Mouse (Mus musculus) limb, embryonic 12.5 days (tissue): ENCODE measurements at regions not wholly inside any gene's neighbourhood (a gene's known extent, or its start where the extent isn't known, plus 50 kb on each side); places are given as distances from the start of the nearest gene placed in this dataset.

Experiments
- ATAC-seq: fragments of 200-750 bp; cut with Nextera tagmentation; 2 replicates; pipeline ENCODE4 v1.8.0; 2017; ENCODE audit warnings: low read depth, moderate TSS enrichment; ENCODE audit not compliant: insufficient number of reproducible peaks, insufficient read depth, low FRiP score, low TSS enrichment
- H3K27ac ChIP-seq: fragments of 300-500 bp; sonication (generic); 2 replicates; pipeline ENCODE4 v1.5.1; 2016; ENCODE audit warnings: mild to moderate bottlenecking, moderate library complexity
- H3K27me3 ChIP-seq: fragments of 300-500 bp; sonication (generic); 2 replicates; pipeline ENCODE4 v1.6.1; 2016; ENCODE audit warnings: mild to moderate bottlenecking, moderate library complexity
- H3K36me3 ChIP-seq: fragments of 300-500 bp; sonication (generic); 2 replicates; pipeline ENCODE4 v1.6.1; 2016; ENCODE audit warnings: mild to moderate bottlenecking, moderate library complexity
- H3K4me1 ChIP-seq: fragments of 300-500 bp; sonication (generic); replicated peaks from 2 replicates; pipeline ENCODE4 v1.6.1; 2016
- H3K4me2 ChIP-seq: fragments of 300-500 bp; sonication (generic); 2 replicates; pipeline ENCODE4 v1.6.1; 2016; ENCODE audit warnings: mild to moderate bottlenecking, moderate library complexity
- H3K4me3 ChIP-seq: fragments of 300-500 bp; sonication (generic); replicated peaks from 2 replicates; pipeline ENCODE4 v1.5.1; 2016; ENCODE audit warnings: mild to moderate bottlenecking
- H3K9ac ChIP-seq: fragments of 300-500 bp; sonication (generic); replicated peaks from 2 replicates; pipeline ENCODE4 v1.6.1; 2016; ENCODE audit warnings: mild to moderate bottlenecking, moderate library complexity
- H3K9me3 ChIP-seq: fragments of 300-500 bp; sonication (generic); 2 replicates; pipeline ENCODE4 v1.6.1; 2016; ENCODE audit warnings: mild to moderate bottlenecking, moderate library complexity
- WGBS: fragments of 180-500 bp; shearing (Covaris S2); methylation state at CpG from one replicate; pipeline ENCODE4 v1.1.7; 2016; 5-methylcytosine and 5-hydroxymethylcytosine counted together

DNA sequence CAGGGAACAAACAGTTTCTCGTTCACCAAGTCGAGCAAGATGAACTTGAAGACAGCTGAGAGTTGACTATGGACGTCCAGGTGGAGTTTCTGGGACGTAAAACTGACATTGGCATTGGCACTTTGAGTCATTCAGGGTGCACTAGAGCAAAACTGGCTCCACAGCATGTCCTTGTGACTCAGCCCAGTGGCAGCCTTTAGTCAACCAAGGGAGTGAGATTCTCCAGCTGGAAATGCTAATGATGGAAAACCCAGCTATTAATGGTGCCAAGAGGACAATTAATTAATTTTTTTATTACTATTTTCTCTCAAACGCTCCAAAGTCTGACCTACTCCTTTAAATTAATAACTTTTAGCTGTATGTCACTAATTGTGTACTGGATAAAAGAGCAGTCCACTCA lies 195.0 kb upstream of the Prdm1 start:
- no peak for ATAC-seq
- Histone ChIP-seq H3K36me3 (no peaks in the 10 kb centered on the region), H3K4me1 (no peaks in the 10 kb centered on the region), H3K9me3 (no peaks in the 10 kb centered on the region), H3K27ac (no peak overlapping the region), H3K9ac (no peak overlapping the region), H3K4me2 (no peak overlapping the region), H3K4me3 (no peak overlapping the region), H3K27me3 (no peaks in the 10 kb centered on the region)
- 69% methylated on average over 5 of the region's 5 CpGs for WGBS

DNA sequence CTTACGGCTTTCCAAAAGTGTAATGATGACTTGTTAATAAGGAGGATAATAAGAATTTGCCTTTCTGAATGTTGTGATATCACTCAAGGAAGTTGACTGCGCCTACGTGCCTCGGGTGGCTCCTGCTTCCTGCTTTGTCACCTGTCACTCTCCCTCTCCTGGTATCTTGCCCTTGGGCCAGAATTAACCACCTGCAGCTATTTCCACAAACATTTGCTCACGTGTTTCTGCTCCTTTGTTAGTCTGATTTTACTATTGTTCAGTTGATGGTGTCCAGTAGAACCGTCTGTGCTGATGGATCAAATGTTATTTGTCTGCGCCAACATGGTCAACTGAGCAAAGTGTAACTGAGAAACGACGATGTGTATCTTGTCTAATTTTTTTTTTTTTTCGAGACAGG lies 193.4 kb upstream of the Prdm1 start:
- no peaks in the 10 kb centered on the region for H3K36me3 ChIP-seq
- no peaks in the 10 kb centered on the region for H3K9me3 ChIP-seq
- H3K4me2 ChIP-seq, result no peak overlapping the region
- WGBS, result 87% methylated on average over 10 of the region's 10 CpGs
- no peaks in the 10 kb centered on the region for H3K27me3 ChIP-seq
- H3K4me1 ChIP-seq, result no peaks in the 10 kb centered on the region
- no peak overlapping the region for H3K9ac ChIP-seq
- H3K27ac ChIP-seq, result no peak overlapping the region
- H3K4me3 ChIP-seq, result no peak overlapping the region
- ATAC-seq, result no peak

DNA sequence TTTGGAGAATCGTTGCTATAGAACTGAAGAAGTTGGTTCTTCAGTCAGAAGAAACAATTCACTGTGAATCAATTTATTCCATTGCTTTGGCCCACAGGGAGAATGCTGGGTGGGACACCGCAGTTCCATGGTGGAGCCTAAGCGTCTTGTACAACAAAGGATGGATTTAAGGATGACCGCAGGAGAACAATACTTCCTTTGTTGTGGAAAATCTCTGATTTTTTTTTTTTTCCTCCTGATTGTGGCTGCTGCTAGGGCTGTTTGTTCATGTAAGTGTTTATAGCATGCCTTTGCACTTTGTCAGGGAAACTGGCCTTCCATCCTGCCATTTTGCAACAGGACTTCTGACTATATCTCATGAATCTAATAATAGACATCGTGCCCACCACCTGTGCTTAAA lies 188.3 kb upstream of the Prdm1 start:
- Histone ChIP-seq H3K4me2 (no peak overlapping the region), H3K4me1 (no peaks in the 10 kb centered on the region), H3K4me3 (no peak overlapping the region), H3K9me3 (no peaks in the 10 kb centered on the region), H3K27ac (no peak overlapping the region), H3K36me3 (no peaks in the 10 kb centered on the region), H3K9ac (no peak overlapping the region), H3K27me3 (no peaks in the 10 kb centered on the region)
- ATAC-seq, result no peak
- WGBS, result 94% methylated on average over 5 of the region's 5 CpGs

DNA sequence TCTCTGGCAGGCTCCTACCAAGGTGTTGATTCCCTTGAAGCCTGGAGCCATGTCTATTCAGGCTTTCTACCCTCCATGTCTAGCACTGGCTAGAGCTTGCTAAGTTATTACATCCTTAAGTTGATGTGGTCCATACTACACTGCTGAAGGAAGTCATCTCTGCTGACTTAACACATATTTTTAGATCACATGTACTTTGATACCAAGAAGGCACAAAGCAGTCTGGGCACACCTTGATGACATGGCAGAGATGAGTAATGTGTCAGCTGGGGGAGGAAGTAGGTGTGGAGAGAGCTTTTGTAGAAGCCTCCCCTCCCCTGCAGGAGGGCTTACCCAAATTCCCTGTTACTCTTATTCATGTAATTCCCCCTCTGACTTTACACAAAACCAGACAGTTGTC lies 187.6 kb upstream of the Prdm1 start:
- no peaks in the 10 kb centered on the region for H3K36me3 ChIP-seq
- H3K9me3 ChIP-seq, result no peaks in the 10 kb centered on the region
- no peak overlapping the region for H3K4me3 ChIP-seq
- no peaks in the 10 kb centered on the region for H3K27me3 ChIP-seq
- H3K9ac ChIP-seq, result no peak overlapping the region
- H3K27ac ChIP-seq, result no peak overlapping the region
- no peak for ATAC-seq
- no peaks in the 10 kb centered on the region for H3K4me1 ChIP-seq
- H3K4me2 ChIP-seq, result no peak overlapping the region

DNA sequence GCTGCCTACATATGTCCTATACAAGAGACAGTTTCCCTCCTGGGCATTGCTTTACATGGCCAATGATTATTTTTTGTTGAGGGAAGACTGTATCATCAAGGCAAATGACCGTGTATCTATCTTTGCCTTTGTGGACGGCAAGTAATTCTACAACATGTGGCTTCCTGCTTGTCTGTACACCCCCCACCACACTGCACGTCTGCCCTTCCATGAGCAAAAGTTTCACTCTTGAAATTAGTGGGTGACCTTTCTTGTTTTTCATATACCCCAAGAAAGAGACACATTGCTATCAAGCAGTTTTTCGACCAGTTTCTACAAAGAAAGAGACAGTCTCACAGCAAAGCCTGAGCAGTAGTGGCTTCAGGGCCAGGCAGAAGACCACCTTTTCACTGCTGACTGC lies 180.5 kb upstream of the Prdm1 start:
- Histone ChIP-seq H3K27me3 (no peaks in the 10 kb centered on the region), H3K36me3 (no peaks in the 10 kb centered on the region), H3K4me1 (no peaks in the 10 kb centered on the region), H3K4me3 (no peak overlapping the region), H3K4me2 (no peak overlapping the region), H3K27ac (no peak overlapping the region), H3K9ac (no peak overlapping the region), H3K9me3 (no peaks in the 10 kb centered on the region)
- ATAC-seq, result no peak
- WGBS, result 87% methylated on average over 4 of the region's 4 CpGs

DNA sequence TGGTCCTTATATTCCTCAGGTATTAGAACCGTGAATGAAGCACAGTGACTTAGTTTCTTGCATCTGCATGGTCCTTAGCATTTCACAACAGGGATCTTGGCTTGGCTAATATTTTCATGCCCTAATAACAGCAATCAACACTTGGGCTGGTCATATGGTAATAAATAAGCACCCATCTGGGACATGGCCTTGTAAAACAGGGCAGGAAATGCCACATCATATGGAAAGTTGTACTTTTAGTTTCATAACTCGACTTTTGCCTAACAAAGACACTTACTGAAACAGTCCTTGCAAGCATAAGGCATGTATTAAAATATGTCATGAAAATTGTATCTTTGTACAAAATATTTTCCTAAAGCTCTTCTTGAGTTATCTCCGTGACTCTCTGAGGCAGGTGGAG lies 175.8 kb upstream of the Prdm1 start:
- Histone ChIP-seq H3K4me3 (no peak overlapping the region), H3K36me3 (no peaks in the 10 kb centered on the region), H3K9ac (no peak overlapping the region), H3K9me3 (no peaks in the 10 kb centered on the region), H3K4me2 (no peak overlapping the region), H3K27me3 (no peaks in the 10 kb centered on the region), H3K4me1 (0 out of 2 replicates have a peak, but pooled peaks cover 7% of the 10 kb centered on the region), H3K27ac (no peak overlapping the region)
- ATAC-seq, result no peak
- WGBS, result 74% methylated on average over 3 of the region's 3 CpGs

DNA sequence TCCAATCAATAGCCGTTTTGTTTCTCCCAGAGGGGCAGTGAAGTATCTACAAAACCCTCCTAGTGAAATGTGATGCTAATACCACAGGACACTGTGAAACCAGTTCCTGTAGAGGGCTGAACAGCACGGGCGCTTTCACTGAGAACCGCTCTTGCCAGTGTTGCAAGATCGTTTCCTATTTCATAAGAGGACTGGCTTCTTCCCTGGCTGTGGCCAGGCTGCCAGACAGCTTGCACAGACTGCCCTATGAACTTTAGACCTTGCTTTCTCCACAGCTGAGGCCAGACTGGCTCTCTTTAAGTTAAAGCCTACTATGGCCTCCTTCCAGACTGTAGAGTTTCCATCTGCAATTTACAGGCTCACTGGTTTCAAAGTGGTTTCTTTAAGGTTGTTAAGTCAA lies 173.8 kb upstream of the Prdm1 start:
- H3K36me3 ChIP-seq, result no peaks in the 10 kb centered on the region
- ATAC-seq, result no peak
- no peak overlapping the region for H3K9ac ChIP-seq
- 0 out of 2 replicates have a peak, but pooled peaks cover 7% of the 10 kb centered on the region for H3K4me1 ChIP-seq
- no peaks in the 10 kb centered on the region for H3K27me3 ChIP-seq
- WGBS, result 58% methylated on average over 5 of the region's 5 CpGs
- H3K4me2 ChIP-seq, result no peak overlapping the region
- no peak overlapping the region for H3K4me3 ChIP-seq
- no peak overlapping the region for H3K27ac ChIP-seq
- no peaks in the 10 kb centered on the region for H3K9me3 ChIP-seq

DNA sequence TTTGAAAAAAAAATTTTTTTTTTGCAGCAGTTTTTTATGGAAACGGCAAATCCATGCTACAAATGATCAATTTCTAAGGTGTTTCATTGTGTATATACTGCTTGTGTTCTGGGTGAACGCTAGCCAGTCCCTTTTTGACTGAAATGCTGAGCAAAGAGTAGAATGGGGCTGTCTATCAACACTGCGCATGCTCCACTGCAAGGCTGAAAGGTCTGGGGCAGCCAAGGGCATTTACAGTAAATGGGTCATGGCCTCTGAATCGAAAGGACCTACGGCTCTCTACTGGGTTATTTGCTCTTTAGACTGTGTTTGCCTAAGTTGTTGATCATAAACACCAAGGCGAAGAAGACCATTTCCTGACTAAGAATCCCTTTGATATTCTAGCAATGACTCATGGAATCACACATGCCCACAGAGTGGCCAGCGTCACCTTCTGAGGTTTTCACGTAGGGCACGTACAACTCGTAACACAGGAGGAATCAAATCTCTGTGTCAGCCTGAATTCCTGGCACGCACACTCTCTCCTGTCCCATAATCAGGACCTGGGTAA lies 171.8 kb upstream of the Prdm1 start:
- Histone ChIP-seq H3K27me3 (no peaks in the 10 kb centered on the region), H3K9me3 (no peaks in the 10 kb centered on the region), H3K4me1 (0 out of 2 replicates have a peak, but pooled peaks cover 7% of the 10 kb centered on the region), H3K27ac (no peak overlapping the region), H3K4me2 (no peak overlapping the region), H3K4me3 (no peak overlapping the region), H3K36me3 (no peaks in the 10 kb centered on the region), H3K9ac (no peak overlapping the region)
- WGBS, result 67% methylated on average over 11 of the region's 11 CpGs
- no peak for ATAC-seq

DNA sequence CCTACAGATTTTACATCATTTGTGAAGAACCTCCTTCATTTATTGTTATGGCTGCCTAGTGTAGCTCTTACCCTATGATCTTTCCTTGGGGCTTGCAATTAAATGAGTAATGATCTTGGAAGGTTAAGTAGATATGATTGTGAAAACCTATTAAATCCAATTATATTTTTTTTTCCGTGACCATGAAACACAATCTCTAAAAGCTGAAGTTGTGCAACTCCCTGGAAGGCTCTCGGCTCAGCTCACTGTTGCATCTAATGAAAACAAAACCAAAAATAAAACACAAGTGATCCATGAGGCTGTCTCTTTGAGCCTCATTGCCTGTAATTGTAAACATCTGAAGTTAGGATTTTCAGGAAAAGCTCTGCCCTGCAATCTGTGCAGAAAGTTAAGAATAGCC lies 169.7 kb upstream of the Prdm1 start:
- no peak overlapping the region for H3K4me3 ChIP-seq
- no peak for ATAC-seq
- no peaks in the 10 kb centered on the region for H3K36me3 ChIP-seq
- H3K4me2 ChIP-seq, result no peak overlapping the region
- no peaks in the 10 kb centered on the region for H3K9me3 ChIP-seq
- H3K4me1 ChIP-seq, result 0 out of 2 replicates have a peak, but pooled peaks cover 7% of the 10 kb centered on the region
- WGBS, result 69% methylated on average over 2 of the region's 2 CpGs
- H3K27me3 ChIP-seq, result no peaks in the 10 kb centered on the region
- no peak overlapping the region for H3K27ac ChIP-seq
- no peak overlapping the region for H3K9ac ChIP-seq

DNA sequence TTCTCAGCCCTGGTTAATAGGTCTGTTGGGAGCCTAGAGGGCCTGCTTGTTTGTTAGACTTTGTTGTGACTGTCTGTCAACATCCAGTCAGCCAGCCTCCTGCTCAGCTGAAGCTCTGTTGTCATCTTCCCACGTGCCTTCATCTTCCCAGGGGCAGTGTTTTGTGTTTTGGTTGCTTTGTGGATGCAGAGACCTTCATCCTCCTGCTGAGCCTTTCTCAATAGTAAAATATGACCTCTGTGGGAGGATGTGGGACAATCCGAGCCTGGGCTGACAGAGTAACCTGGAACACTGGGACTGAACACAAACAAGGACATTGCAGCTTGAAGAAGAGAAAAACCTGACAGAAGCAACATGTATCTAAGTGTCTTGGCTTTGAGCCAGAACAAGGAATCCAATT lies 168.7 kb upstream of the Prdm1 start:
- 0 out of 2 replicates have a peak, but pooled peaks cover 7% of the 10 kb centered on the region for H3K4me1 ChIP-seq
- no peak overlapping the region for H3K27ac ChIP-seq
- no peak for ATAC-seq
- 57% methylated on average over 2 of the region's 2 CpGs for WGBS
- no peaks in the 10 kb centered on the region for H3K9me3 ChIP-seq
- H3K36me3 ChIP-seq, result no peaks in the 10 kb centered on the region
- no peak overlapping the region for H3K4me3 ChIP-seq
- no peak overlapping the region for H3K4me2 ChIP-seq
- no peak overlapping the region for H3K9ac ChIP-seq
- H3K27me3 ChIP-seq, result no peaks in the 10 kb centered on the region

DNA sequence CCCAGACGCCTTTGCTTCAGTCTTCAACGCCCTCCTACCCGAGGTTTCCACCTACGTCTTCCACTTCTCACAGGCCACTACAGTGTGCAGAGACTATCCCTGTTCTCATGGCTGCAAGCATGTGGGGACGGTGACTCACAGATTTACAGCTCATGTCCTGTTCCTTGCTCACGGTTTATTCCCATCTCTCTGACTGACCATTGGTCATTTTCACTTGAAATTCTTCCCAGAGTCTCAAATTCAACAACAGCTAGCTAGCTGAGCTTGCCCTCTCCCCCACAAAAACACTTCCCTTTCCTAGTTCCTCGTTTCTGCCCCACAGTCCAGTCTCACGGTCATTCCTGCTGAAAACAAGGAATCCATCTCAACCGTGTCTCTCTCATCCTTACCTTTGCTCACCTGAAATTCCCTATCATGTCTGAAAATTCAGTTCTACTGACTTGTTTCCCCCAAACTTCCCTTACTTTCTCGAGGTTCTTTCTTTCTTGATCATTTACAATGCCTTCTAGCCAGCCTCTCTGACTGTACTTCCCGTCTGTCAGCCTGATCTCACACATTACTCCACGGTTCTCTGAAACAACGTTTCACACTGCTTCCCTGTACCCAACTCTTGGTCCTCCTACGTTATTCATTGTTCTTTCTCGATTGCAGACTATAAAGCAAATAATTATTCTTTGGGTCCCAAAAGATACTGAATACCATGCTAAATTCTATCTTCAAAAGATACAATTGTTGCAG lies 163.5 kb upstream of the Prdm1 start:
- Histone ChIP-seq H3K4me2 (no peak overlapping the region), H3K36me3 (no peaks in the 10 kb centered on the region), H3K27me3 (no peaks in the 10 kb centered on the region), H3K9me3 (no peaks in the 10 kb centered on the region), H3K4me1 (no peaks in the 10 kb centered on the region), H3K27ac (no peak overlapping the region), H3K9ac (no peak overlapping the region), H3K4me3 (no peak overlapping the region)
- 78% methylated on average over 15 of the region's 15 CpGs for WGBS
- ATAC-seq, result no peak

DNA sequence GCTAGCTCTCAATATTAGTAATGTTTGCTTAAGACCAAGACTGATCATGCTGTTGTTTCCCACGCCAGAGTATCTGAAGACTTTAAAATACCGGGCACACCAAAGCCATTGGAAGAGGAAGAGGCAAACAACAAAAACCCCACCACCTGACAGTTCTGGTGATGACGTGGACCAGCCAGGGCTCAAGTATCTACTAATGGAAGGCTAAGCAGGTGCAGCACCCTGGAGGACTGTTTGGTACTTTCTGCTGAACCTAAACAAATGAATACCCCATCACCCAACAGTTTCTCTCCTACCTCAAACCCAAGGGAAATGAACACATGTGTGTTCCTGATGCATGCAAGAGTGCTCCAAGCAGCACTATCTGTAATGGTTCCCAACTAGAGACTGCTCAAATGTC lies 160.3 kb upstream of the Prdm1 start:
- Histone ChIP-seq H3K36me3 (no peaks in the 10 kb centered on the region), H3K9me3 (no peaks in the 10 kb centered on the region), H3K27me3 (no peaks in the 10 kb centered on the region), H3K4me1 (no peaks in the 10 kb centered on the region), H3K4me2 (no peak overlapping the region), H3K4me3 (no peak overlapping the region), H3K9ac (no peak overlapping the region), H3K27ac (no peak overlapping the region)
- WGBS, result 91% methylated on average over 3 of the region's 3 CpGs
- no peak for ATAC-seq
